Mouse (Mus musculus): ENCODE results near the gene Vmn2r96.
"Not testable (repeated sequence)": the region's sequence is repeated elsewhere in the genome, so short reads cannot be mapped to it uniquely, and the experiment has no call there.

The Vmn2r96 gene

DNA sequence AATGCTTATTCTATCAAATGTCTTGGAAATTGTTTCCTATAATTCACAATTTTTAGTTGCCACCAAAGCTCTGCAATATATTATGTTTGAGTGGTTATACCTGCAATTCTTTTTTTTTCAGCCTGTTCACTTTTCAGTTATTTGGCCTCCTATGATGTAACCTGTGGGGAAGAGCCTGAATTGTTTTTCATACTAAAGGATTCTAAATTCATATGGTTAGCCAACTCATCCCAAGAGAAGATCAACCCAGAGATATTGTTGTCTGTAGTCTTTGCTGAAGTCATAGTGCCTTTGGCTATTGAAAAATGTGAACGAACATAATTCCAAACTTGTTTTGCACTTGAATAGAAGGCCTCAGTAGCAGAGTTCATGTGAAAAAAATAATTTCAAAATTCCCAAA lies at the start of gene Vmn2r96:
Vmn2r96 (plus strand) TSS at position 301 of the 400 bp plus-strand sequence.
- DNase-seq (ENCODE audit: low spot score in 2 of 2) = not testable (repeated sequence)

DNA sequence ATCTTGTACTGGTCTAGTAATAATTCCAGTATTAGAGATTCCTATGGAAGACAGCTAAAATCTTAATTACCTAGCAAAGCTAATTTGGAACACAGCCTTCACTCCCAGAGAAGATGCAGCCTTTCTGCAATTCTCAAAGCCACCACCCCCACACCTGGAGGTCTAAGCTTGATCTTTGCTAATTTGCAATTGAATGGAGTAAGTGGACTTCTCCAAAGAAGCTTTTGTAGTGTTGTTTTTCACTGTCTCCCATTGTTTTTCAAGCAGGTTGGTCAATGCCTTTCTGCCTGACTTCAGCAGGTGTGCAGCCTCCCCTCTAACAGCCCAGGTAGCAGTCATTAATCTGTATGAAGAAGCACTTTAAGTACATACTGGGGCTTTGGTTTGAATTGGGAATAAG lies 49.6 kb upstream of the Vmn2r96 start:
- DNase-seq (ENCODE audit: low spot score in 2 of 2) = no peak

- no peak for DNase-seq (ENCODE audit: low spot score in 2 of 2)
Measured at GRCm38 (mm10) chr17:18523991-18524390, 49.0 kb upstream of the Vmn2r96 start.

GRCm38 (mm10) chr17:18558212-18559158 lies 14.5 kb upstream of the Vmn2r96 start:
- not testable (repeated sequence) for DNase-seq (ENCODE audit: low spot score in 2 of 2)

GRCm38 (mm10) chr17:18566186-18566585 lies 6.8 kb upstream of the Vmn2r96 start:
- DNase-seq (ENCODE audit: low spot score in 2 of 2) = not testable (repeated sequence)

GRCm38 (mm10) chr17:18615151-18615550 lies 42.2 kb downstream of the Vmn2r96 start:
- DNase-seq (ENCODE audit: low spot score in 2 of 2) = not testable (repeated sequence)

GRCm38 (mm10) chr17:18626532-18626931 lies 53.6 kb downstream of the Vmn2r96 start:
- DNase-seq (ENCODE audit: low spot score in 2 of 2) = no peak
